Mouse (Mus musculus) B cell, adult 67 days (primary cell): ENCODE data around the gene A730061H03Rik. TPM values are rescaled to one million over a fixed set of nuclear protein-coding genes. Genes with fewer than 3 reads are reported as not detected.

ENCODE experiments used
- total RNA-seq, 2 experiments: library from RNA; stranded (reverse); gene quantifications; 4 replicates each; pipeline ENCODE4 v1.2.4; 2023

A730061H03Rik gene
- total RNA-seq = 10 to 100 TPM in 1 of 2 experiments, 1 to 10 TPM in 1; 8.3 to 10.5 TPM

DNA sequence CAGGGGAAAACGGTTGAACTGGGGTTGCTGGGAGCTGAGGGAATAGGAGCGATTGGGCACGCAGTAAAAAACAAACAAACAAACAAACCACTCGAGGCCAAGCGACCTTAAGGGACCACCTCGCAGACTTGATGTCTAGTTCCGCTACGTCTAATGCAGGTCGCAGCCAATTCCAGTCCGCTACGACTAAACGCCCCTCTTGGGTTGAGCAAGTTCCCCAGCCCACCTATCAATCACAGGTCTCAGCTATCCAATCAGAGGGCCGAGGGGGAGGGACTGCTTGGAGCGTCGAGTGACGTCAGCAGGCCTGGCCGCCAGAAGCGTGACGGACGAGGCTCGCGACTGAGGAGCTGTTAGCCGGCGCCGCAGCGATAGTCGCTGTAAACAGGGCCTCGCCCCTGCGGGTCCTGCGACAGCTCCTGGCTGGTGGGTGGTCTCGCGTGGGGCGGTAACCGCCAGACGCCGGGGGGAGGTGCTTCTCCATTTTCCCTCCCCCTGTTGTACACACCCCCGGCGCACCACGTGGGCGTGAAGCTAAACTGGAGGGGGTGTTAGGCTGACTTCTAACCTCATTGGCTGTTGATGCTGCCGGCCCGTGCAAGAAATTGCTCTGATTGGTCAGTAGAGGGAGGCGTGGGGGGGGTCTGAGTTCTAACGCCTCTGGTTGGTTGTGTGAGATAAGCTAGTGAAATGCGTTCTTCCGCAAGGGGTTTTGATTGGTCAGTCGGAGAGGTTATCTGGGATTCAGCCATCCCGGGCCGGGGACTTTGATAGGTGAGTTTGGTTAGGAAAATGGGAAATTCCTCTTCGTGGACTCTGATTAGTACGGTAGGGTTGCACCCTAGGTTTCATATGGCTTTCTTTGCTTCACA, at the start of gene A730061H03Rik:
A730061H03Rik (minus strand) TSS at position 205 of the 872 bp plus-strand sequence.

DNA sequence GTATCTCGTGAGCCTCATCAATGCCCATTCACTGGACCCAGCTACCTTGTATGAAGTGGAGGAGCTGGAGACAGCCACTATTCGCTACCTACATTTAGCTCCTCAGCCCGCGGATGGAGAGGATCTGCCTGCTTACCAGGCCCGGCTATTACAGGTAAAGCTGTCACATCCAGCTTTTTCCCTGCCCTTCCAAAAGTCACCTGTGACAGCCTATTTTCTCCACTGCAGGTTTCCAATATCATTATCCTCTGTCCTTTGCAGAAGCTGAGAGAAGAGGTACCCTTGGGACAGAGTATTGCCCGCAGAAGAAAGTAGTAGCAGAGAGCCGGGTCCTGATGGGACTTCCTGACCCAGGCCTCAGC, 43.0 kb upstream of the A730061H03Rik start, which contains the start of gene Irf9:
Irf9 (plus strand) TSS at position 301 of the 362 bp plus-strand sequence.

DNA sequence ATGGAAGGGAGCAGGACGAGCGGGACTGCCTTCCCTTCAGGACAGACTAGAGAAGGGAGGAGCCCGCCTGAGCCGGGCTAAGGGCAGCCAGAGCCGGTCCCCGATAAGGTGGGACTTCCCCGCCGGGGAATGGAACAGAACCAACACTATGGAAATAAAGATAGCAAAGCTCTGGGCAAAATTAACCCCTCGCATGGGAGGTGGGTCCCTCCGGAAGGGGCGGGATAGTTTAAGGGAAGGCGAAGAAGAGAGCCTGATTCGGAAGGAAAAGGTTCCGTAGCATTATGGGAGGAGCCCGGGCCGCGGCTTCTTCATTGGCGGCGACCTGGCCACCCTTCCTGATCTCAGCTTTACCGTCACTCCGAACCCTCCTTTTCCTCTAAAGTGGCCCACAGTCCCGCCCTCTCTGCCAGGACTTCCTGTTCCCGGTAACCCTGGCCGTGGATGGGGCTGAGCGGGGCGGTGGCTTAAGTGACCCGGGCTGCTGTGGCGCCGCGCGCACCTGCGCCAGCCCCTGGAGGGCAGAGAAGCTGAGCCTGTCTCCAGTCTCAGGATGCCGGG, 31.2 kb upstream of the A730061H03Rik start, which contains the start of gene Rnf31:
Rnf31 (plus strand) TSS at position 378 of the 561 bp plus-strand sequence.

DNA sequence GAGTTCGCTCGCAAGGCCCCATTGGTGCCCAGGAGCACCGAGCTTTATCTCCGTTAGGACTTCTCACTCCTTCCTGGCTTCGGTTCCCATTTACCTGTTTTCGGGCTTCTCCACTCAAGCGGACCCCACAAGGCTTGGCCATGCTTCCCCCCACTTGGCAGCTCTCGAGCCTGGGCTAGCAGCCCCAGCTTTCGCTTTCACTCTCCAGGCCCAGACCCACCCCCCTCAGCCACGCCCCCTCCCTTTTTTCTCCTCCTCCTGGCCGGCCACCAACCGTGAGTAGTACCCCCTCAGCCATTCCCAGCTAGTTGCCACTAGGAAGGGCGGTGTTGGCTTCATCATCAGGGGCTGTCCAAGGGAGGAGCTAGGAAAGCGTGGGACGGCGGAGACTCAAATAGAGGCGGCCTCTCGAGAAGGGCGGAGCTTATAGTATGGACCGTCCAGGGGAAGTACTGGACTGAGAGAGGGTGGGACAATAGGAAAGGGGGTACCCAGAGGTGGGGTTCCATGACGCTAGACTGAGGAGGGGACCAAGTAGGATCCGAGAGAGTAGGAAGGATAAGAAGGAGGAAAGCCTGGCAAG, 30.6 kb upstream of the A730061H03Rik start, which contains the start of gene Psme2:
Psme2 (minus strand) TSS at position 366 of the 583 bp plus-strand sequence.

DNA sequence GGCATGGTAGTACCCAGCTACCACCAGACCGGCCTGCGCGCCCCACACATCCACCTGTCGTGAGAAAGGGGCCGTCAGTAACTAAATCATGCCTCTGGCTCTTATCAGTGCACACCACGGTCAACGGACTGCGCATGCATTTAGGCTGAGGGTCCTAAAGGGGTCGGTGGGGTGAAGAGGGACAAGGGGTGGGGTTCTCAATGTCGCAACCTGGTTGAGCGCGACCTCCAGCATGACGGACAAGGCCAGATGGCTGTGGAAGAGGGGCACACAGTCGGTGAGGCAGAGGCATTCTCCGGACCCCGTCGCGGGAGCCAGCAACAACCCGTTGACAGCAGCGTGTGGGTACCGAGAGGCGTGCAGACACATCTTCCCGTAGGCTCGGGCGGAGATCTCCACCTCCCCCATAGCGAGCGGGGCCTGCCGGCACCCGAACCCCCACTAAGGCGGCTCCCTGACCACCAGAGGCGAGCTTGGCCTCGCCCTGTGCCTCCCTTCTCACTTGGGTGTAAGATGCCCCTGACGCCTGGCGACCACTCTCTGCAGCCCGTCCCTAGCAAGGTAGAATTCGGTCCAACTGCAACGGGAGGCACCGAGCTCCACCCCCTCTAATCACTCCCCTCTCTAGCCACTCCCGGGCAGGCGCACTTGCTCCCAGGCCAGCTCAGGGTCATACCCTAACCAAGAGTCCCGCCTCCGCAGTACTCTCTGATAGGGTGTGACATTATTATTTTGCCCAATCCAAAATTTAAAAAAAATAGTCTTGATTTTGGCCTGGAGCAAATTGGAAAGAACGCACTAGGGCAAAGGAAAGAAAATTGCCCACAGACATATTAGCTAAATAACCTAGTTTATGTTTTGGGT, 24.7 kb upstream of the A730061H03Rik start, which contains the start of gene Emc9:
Emc9 (minus strand) TSS at position 601 of the 864 bp plus-strand sequence.

DNA sequence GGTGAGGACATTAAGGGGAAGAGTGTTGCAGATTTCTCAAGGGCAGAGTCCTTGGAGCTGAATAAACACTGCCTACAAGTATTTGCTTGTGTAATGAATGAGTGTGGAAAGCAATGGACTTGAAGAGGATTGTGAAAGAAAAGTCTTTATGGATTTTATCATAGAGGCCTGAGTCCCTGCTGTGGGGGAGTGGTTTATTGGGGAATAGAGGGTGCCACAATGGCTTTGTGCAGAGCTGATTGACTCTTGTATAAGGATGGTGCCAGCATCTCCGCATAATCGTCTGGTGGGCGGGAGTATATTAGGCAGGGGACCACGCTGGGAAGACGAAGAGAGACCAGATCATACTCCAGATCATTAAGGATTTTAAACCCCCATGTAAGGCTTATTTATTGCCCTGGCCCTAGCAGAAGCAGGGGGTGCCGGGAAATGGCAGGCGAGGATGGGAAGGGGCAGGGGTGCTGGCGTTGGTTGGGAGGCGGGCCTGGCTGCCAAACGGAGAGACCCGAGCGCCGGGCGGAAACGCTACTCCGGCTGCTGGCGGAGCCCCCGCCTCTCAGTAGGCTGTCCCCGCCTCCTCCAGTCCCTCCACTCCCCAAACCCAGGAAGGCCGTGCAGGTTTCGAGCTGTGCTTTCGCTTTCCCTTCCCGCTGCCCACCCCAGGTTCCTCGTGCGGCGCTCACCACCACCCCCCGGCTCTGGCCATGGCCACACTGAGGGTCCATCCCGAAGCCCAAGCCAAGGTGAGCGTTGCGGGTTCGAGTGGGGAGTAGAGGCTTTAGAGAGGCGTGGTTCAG, 17.9 kb upstream of the A730061H03Rik start, which contains the start of gene Psme1:
Psme1 (plus strand) TSS at position 253 of the 797 bp plus-strand sequence.

DNA sequence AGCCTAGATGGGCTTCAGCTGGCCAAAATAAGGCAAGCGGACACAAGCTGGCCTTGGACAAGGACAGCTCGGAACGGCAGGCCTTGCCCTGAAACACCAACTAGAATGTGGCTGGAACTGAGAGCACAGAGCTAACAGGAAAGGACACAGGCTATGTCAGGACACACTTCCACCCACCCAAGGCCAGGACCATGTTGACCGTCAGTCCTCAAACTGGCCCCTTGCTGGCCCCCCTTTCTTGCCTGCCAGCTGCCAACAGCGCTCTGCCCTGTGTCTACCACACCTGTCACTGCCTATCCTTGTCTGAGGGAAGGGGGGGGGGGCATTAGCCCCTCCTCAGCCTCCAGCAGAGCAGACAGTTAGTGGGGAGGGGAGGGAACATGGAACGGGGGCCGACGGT, 15.1 kb upstream of the A730061H03Rik start, which contains the start of gene Fitm1:
Fitm1 (plus strand) TSS at position 316 of the 400 bp plus-strand sequence.

DNA sequence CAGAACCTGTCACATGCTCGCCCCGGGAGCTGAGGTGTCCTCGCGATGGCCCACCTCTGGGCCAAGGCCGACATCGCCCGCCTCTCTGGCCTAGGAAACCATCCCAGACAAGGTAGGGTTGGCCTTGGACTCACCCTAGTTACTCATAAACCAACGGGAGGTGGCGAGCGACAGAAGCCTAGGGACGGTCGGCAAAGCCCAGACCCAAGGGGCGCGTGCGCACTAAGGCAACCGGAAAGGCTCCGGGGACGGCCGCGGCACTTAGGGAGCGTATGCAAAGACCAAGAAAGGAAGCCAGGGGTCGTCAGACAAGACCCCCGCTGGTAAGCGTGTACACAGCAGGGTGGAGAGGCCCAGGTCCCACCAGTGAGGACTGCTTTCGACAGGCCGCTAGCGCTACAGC, 406 bp downstream of the A730061H03Rik start, which contains the start of gene Dcaf11:
Dcaf11 (plus strand) TSS at position 208 of the 403 bp plus-strand sequence.

DNA sequence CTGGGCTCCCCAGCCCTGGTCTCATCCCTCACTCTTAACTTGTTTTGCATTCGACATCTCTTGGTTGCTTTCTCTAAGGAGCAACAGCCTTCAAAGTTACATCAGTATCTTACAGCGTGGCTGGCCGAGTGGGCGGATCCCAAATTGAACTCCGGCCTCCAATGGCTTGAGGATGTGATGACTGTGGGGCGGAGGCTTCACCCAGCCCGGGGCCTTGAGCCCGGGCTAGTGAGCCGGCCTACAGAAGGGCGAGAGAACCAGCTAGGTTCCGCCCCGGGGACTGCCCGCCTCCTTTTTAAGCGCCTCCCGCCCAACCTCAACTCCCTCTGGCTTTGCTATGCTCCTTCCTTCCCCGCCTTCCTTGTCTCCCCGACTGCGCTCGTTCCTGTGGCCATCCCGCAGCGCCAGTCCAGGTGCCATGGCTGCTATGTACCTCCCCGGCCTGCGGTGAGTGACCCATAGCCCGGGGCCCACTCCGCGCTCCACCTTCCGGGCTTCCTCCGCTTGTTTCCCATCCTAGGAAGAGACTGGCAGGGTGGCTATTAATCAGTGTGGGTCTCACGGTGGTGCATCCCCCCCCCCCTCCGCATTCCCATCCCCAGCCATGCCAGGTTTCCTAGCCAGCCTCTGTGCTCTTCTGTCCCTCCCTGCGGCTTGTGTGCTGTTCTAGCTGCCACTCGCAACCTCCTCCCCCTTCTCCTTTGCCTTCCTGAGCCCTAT, 20.0 kb downstream of the A730061H03Rik start, which contains the start of gene Pck2:
Pck2 (plus strand) TSS at position 200 of the 720 bp plus-strand sequence.

DNA sequence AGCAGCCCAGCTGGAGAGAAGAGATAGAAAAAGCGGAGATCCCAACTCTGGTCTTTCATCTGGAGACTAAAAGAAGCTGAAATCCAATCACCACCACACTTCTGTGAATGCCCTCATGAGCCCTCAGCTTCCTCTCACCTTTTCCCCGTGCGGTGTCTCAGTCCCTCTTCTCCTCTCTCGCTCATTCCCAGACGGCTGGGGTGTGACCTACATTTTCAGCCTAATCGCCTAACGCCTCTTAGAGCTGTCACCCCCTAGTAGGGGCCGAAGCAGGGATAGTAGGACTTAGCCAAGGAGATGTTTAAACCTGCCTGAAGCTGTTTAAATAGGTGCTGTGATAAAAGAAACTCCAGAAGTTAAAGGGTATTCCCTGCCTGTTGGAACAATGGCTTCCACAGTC, 35.4 kb downstream of the A730061H03Rik start, which contains the start of gene Nrl:
Nrl (minus strand) TSS at position 197 of the 400 bp plus-strand sequence.

DNA sequence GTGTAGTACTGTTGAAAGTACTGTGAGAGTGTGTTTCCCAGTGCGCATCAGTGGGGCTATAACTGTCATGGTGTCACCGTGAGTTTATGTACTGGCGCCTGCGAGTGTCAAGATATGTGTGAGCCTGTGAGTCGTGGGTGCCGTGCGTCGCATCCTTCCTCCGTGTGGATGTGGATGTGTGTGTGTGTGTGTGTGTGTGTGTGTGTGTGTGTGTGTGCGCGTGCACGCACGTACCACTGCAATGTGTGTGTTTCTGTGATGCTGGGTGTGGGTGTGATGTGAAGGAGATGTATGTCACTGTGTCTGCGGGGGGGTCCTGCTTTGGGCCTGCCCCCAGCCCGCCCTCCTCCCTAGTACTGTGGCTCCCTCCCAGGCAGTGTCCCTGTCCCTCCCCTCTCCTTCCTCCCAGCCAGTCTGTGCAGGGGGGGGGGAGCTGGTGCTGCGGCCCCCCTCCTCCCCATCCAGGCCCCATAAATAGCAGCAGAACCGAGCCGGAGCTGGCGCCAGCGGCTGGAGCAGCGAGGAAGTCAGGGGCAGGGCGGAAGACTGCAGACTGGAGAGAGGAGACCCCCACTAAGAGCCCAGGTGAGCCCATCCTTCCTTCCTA, 50.0 kb downstream of the A730061H03Rik start, which contains the start of gene Cpne6:
Cpne6 (plus strand) TSS at position 321 of the 607 bp plus-strand sequence.

Other genes starting within 250 kb of the A730061H03Rik start
- 10 to 100 TPM; 22.3 to 32.4 TPM for gene Dhrs4, start 81.6 kb downstream of the A730061H03Rik start, total RNA-seq
- 1 to 10 TPM; 4.1 to 5.0 TPM for gene Carmil3, start 69.8 kb downstream of the A730061H03Rik start, total RNA-seq
- not detected for gene Cpne6, start 50.0 kb downstream of the A730061H03Rik start, total RNA-seq
- gene Nrl, start 35.4 kb downstream of the A730061H03Rik start, total RNA-seq = not detected
- 10 to 100 TPM; 64.0 to 67.0 TPM for gene Pck2, start 20.1 kb downstream of the A730061H03Rik start, total RNA-seq
- 10 to 100 TPM; 86.0 to 92.9 TPM for gene Dcaf11, start 400 bp downstream of the A730061H03Rik start, total RNA-seq
- gene Fitm1, start 15.2 kb upstream of the A730061H03Rik start, total RNA-seq = not detected
- gene Psme1, start 17.7 kb upstream of the A730061H03Rik start, total RNA-seq = 100 to 1,000 TPM; 235 to 258 TPM
- gene Emc9, start 24.9 kb upstream of the A730061H03Rik start, total RNA-seq = 1 to 10 TPM; 5.3 to 5.5 TPM
- gene Psme2, start 30.7 kb upstream of the A730061H03Rik start, total RNA-seq = 100 to 1,000 TPM; 310 to 354 TPM
- 100 to 1,000 TPM; 122 to 132 TPM for gene Rnf31, start 31.3 kb upstream of the A730061H03Rik start, total RNA-seq
- 100 to 1,000 TPM in 1 of 2 experiments, 10 to 100 TPM in 1; 96.0 to 123 TPM for gene Irf9, start 43.2 kb upstream of the A730061H03Rik start, total RNA-seq
- 1 to 10 TPM in 1 of 2 experiments, under 1 TPM in 1; 0.92 to 1.3 TPM for gene Rec8, start 57.6 kb upstream of the A730061H03Rik start, total RNA-seq
- 10 to 100 TPM; 60.2 to 61.5 TPM for gene Ipo4, start 75.6 kb upstream of the A730061H03Rik start, total RNA-seq
- 1 to 10 TPM; 1.7 to 3.5 TPM for gene Gm49378, start 77.5 kb upstream of the A730061H03Rik start, total RNA-seq
- gene Tm9sf1, start 83.4 kb upstream of the A730061H03Rik start, total RNA-seq = 10 to 100 TPM; 46.3 to 48.5 TPM
- gene Tssk4, start 89.8 kb upstream of the A730061H03Rik start, total RNA-seq = 1 to 10 TPM; 2.9 to 4.8 TPM
- 10 to 100 TPM; 47.2 to 57.2 TPM for gene Mdp1, start 100.1 kb upstream of the A730061H03Rik start, total RNA-seq
- 10 to 100 TPM; 28.5 to 30.2 TPM for gene Gmpr2, start 111.5 kb upstream of the A730061H03Rik start, total RNA-seq
- 100 to 1,000 TPM; 171 to 189 TPM for gene Nedd8, start 111.7 kb upstream of the A730061H03Rik start, total RNA-seq
- gene Tinf2, start 121.4 kb upstream of the A730061H03Rik start, total RNA-seq = 100 to 1,000 TPM; 130 to 157 TPM
- 1 to 10 TPM; 1.8 to 2.0 TPM for gene Tgm1, start 153.5 kb upstream of the A730061H03Rik start, total RNA-seq
- gene Rabggta, start 161.9 kb upstream of the A730061H03Rik start, total RNA-seq = 10 to 100 TPM; 81.0 to 97.5 TPM
- 10 to 100 TPM; 25.6 to 29.9 TPM for gene Dhrs1, start 185.3 kb upstream of the A730061H03Rik start, total RNA-seq
- 10 to 100 TPM; 32.3 to 39.4 TPM for gene Nop9, start 185.3 kb upstream of the A730061H03Rik start, total RNA-seq
- gene Cideb, start 198.1 kb upstream of the A730061H03Rik start, total RNA-seq = not detected
- under 1 TPM; 0.52 to 0.53 TPM for gene Ltb4r2, start 201.0 kb upstream of the A730061H03Rik start, total RNA-seq
- not detected for gene Ltb4r1, start 205.6 kb upstream of the A730061H03Rik start, total RNA-seq
- under 1 TPM in 1 of 2 experiments, not detected in 1; 0.44 TPM for gene Adcy4, start 223.7 kb upstream of the A730061H03Rik start, total RNA-seq
- gene Ripk3, start 228.5 kb upstream of the A730061H03Rik start, total RNA-seq = 10 to 100 TPM; 57.2 to 75.3 TPM